Mouse (Mus musculus): ENCODE data around the gene Gm20388. TPM values are rescaled to one million over a fixed set of nuclear protein-coding genes. Genes with fewer than 3 reads are reported as not detected.

The Gm20388 gene
- polyA plus RNA-seq, 2 experiments: 8.5 TPM; not detected in 1

DNA sequence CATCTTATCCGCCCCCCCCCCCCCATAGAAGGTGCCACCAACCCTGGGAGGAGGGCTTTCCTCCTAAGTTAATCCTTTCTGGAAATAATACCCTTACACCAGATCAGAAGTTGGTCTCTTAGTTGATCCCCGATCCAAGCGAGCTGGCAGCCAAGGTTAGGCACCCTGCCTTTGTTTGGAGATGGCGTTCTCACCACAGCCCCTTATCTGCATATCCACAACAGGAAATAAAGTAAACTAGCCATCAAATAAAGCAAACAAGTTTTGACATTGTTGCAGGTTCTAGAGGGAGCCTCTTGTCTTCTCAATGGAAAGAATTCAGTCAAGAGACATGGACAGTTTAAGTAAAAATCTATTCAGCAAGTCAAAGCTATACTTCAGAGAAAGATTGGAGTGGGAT is 200.7 kb downstream of the Gm20388 start:
- ATAC-seq (ENCODE audit: insufficient read depth): no peak
- WGBS (ENCODE audit: insufficient replicate concordance): 34% methylated on average over 4 of the region's 4 CpGs
- H3K4me1 ChIP-seq (replicated peaks; ENCODE audit: control insufficient read depth in 2 of 2, insufficient read depth in 2 of 2, low read length in 1 of 2): peaks cover 2 to 10% of the 10 kb centered on the region in 2 experiments; a peak in 3 of 4 replicates
- no peak overlapping the region for H3K4me3 ChIP-seq (ENCODE audit: insufficient read depth in 1 of 2, low read depth in 2 of 2, low read length in 2 of 2)
- no peak for DNase-seq (ENCODE audit: low read depth in 3 of 3, low spot score in 3 of 3)
- no peak overlapping the region for H3K4me2 ChIP-seq (ENCODE audit: low read depth)
- H3K27me3 ChIP-seq (ENCODE audit: control insufficient read depth, insufficient read depth, low read length): peaks cover 24% of the 10 kb centered on the region
- no peak overlapping the region for H3K27ac ChIP-seq
- H3K9me3 ChIP-seq (ENCODE audit: control insufficient read depth, low read length): no peaks in the 10 kb centered on the region
- H3K9ac ChIP-seq (replicated peaks): no peak overlapping the region
- H3K36me3 ChIP-seq (replicated peaks; ENCODE audit: control insufficient read depth, insufficient read depth, low read depth): no peaks in the 10 kb centered on the region
- TF ChIP-seq CTCF (IDR thresholded peaks at IDR 0.05; ENCODE audit: low read depth): no peak
- no peak for TF ChIP-seq EP300 (IDR thresholded peaks at IDR 0.05; ENCODE audit: low read depth)

DNA sequence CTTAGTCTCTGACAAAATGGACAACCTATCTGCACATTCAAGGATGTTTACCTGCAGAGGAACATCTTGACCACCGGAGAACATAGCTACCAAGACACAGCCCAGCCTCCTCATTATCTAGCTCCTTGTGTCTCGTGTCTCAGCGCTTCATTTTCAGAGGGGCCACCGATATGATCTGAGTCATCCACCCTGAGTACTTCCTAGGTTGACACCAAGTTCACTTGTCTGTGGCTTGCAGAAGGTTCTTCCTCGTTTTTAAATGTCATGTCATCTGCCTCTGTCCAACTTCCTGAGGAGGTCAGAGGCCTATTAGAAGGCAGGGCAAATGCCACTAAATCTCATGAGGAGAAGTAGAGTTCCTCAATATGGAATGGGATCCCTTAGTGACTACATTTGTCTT is 201.9 kb downstream of the Gm20388 start:
- ATAC-seq (ENCODE audit: insufficient read depth) (no peak), DNase-seq (ENCODE audit: low read depth in 3 of 3, low spot score in 3 of 3) (no peak)
- Histone ChIP-seq H3K9me3 (ENCODE audit: control insufficient read depth, low read length) (no peaks in the 10 kb centered on the region), H3K4me1 (replicated peaks; ENCODE audit: control insufficient read depth in 2 of 2, insufficient read depth in 2 of 2, low read length in 1 of 2) (peaks cover 2 to 10% of the 10 kb centered on the region in 2 experiments; a peak in 3 of 4 replicates), H3K4me3 (ENCODE audit: insufficient read depth in 1 of 2, low read depth in 2 of 2, low read length in 2 of 2) (no peak overlapping the region), H3K27ac (no peak overlapping the region), H3K27me3 (ENCODE audit: control insufficient read depth, insufficient read depth, low read length) (peaks cover 27% of the 10 kb centered on the region), H3K36me3 (replicated peaks; ENCODE audit: control insufficient read depth, insufficient read depth, low read depth) (no peaks in the 10 kb centered on the region), H3K4me2 (ENCODE audit: low read depth) (peak overlapping the region; percentile 99; the same call in 1 of the 2 replicates), H3K9ac (replicated peaks) (no peak overlapping the region)
- 19% methylated on average over 5 of the region's 5 CpGs for WGBS (ENCODE audit: insufficient replicate concordance)
- TF ChIP-seq EP300 (IDR thresholded peaks at IDR 0.05; ENCODE audit: low read depth) (no peak), CTCF (IDR thresholded peaks at IDR 0.05; ENCODE audit: low read depth) (no peak)

GRCm38 (mm10) chr8:120113306-120113705 is 202.7 kb downstream of the Gm20388 start:
- H3K9me3 ChIP-seq (ENCODE audit: control insufficient read depth, low read length): no peaks in the 10 kb centered on the region
- H3K4me1 ChIP-seq (replicated peaks; ENCODE audit: control insufficient read depth in 2 of 2, insufficient read depth in 2 of 2, low read length in 1 of 2): peaks cover 2 to 10% of the 10 kb centered on the region in 2 experiments; a peak in 3 of 4 replicates
- ATAC-seq (ENCODE audit: insufficient read depth) (peak; percentile 43), DNase-seq (ENCODE audit: low read depth in 3 of 3, low spot score in 3 of 3) (no peak)
- no peak for TF ChIP-seq CTCF (IDR thresholded peaks at IDR 0.05; ENCODE audit: low read depth)
- TF ChIP-seq EP300 (IDR thresholded peaks at IDR 0.05; ENCODE audit: low read depth): no peak
- H3K36me3 ChIP-seq (replicated peaks; ENCODE audit: control insufficient read depth, insufficient read depth, low read depth): no peaks in the 10 kb centered on the region
- peak overlapping the region; percentile 66 to 67 for H3K4me3 ChIP-seq (ENCODE audit: insufficient read depth in 1 of 2, low read depth in 2 of 2, low read length in 2 of 2)
- 5% methylated on average over 10 of the region's 10 CpGs for WGBS (ENCODE audit: insufficient replicate concordance)
- peak overlapping the region; percentile 79 for H3K9ac ChIP-seq (replicated peaks)
- H3K27me3 ChIP-seq (ENCODE audit: control insufficient read depth, insufficient read depth, low read length): peaks cover 27% of the 10 kb centered on the region
- H3K27ac ChIP-seq: no peak overlapping the region
- peak overlapping the region; percentile 99 for H3K4me2 ChIP-seq (ENCODE audit: low read depth)

DNA sequence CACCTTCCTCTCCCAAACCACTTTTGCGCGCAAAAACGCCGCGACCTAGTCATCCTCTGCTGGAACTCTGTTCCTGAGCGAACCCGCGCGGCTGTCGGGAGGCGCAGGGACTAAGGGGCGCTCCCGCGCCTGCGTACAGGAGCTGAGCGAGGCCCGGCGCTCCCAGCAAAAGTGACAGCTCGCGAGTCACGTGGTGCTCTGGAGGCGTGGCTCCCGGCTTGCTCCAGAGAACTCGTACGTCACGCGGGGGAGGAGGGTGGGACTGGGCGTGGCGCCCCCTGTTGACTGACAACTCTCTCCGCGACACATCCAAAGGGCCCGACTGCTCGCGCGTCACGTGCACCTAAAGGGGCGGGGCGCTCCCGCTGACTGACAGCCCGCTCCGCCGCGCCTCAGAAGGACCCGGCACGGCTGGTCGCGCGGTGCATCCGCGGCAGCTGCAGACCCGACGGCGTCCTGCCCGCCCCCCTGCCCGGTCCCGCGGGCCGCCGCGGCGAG is 203.2 kb downstream of the Gm20388 start, which contains the start of gene 6430548M08Rik:
Gene 6430548M08Rik, plus strand, starts transcription at position 395 of the 498 bp plus-strand sequence.
- Histone ChIP-seq H3K36me3 (replicated peaks; ENCODE audit: control insufficient read depth, insufficient read depth, low read depth) (no peaks in the 10 kb centered on the region), H3K27me3 (ENCODE audit: control insufficient read depth, insufficient read depth, low read length) (peaks cover 27% of the 10 kb centered on the region), H3K4me1 (replicated peaks; ENCODE audit: control insufficient read depth in 2 of 2, insufficient read depth in 2 of 2, low read length in 1 of 2) (peaks cover 2 to 10% of the 10 kb centered on the region in 2 experiments; a peak in 3 of 4 replicates), H3K9me3 (ENCODE audit: control insufficient read depth, low read length) (no peaks in the 10 kb centered on the region), H3K4me2 (ENCODE audit: low read depth) (peak within 1 kb of the TSS; percentile 99), H3K4me3 (ENCODE audit: insufficient read depth in 1 of 2, low read depth in 2 of 2, low read length in 2 of 2) (peak within 1 kb of the TSS; percentile 66 to 67), H3K27ac (no peak within 1 kb of the TSS), H3K9ac (replicated peaks) (peak within 1 kb of the TSS; percentile 79)
- DNase-seq (ENCODE audit: low read depth in 3 of 3, low spot score in 3 of 3): peak; percentile 98 to 99 (median 98)
- peak; percentile 93 for ATAC-seq (ENCODE audit: insufficient read depth)
- peak; percentile 78 for TF ChIP-seq CTCF (IDR thresholded peaks at IDR 0.05; ENCODE audit: low read depth)
- TF ChIP-seq EP300 (IDR thresholded peaks at IDR 0.05; ENCODE audit: low read depth): no peak
- WGBS (ENCODE audit: insufficient replicate concordance): under 1% methylated on average over 60 of the region's 61 CpGs

- peak overlapping the region; percentile 20 to 67 for H3K4me3 ChIP-seq (ENCODE audit: insufficient read depth in 1 of 2, low read depth in 2 of 2, low read length in 2 of 2)
- H3K27me3 ChIP-seq (ENCODE audit: control insufficient read depth, insufficient read depth, low read length): peaks cover 27% of the 10 kb centered on the region
- TF ChIP-seq CTCF (IDR thresholded peaks at IDR 0.05; ENCODE audit: low read depth) (no peak), EP300 (IDR thresholded peaks at IDR 0.05; ENCODE audit: low read depth) (no peak)
- no peaks in the 10 kb centered on the region for H3K36me3 ChIP-seq (replicated peaks; ENCODE audit: control insufficient read depth, insufficient read depth, low read depth)
- peaks cover 2 to 9% of the 10 kb centered on the region in 2 experiments; a peak in 3 of 4 replicates for H3K4me1 ChIP-seq (replicated peaks; ENCODE audit: control insufficient read depth in 2 of 2, insufficient read depth in 2 of 2, low read length in 1 of 2)
- no peaks in the 10 kb centered on the region for H3K9me3 ChIP-seq (ENCODE audit: control insufficient read depth, low read length)
- H3K27ac ChIP-seq: no peak overlapping the region
- H3K4me2 ChIP-seq (ENCODE audit: low read depth): peak overlapping the region; percentile 99
- DNase-seq (ENCODE audit: low read depth in 3 of 3, low spot score in 3 of 3): no peak
- WGBS (ENCODE audit: insufficient replicate concordance): 3% methylated on average over 46 of the region's 46 CpGs
- ATAC-seq (ENCODE audit: insufficient read depth): peak; percentile 14
- H3K9ac ChIP-seq (replicated peaks): no peak overlapping the region
These were observed 203.7 kb downstream of the Gm20388 start for GRCm38 (mm10) chr8:120114315-120114841.

Measured in liver, embryonic 14.5 days (tissue).